Mouse (Mus musculus) layer of hippocampus, adult 2 months (tissue): ENCODE measurements around the gene Gmeb2. TPM values are rescaled to one million over a fixed set of nuclear protein-coding genes. Genes with fewer than 3 reads are reported as not detected.

Experiments used
- DNase-seq, 2 experiments: peaks; one replicate each; pipeline ENCODE4 v3.0.0; 2022; ENCODE audit warnings: low spot score in 2 of 2
- H3K27ac ChIP-seq: fragments of 200-600 bp; 2 replicates; pipeline ENCODE4 v1.8.1; 2022
- H3K4me3 ChIP-seq: fragments of 200-600 bp; 2 replicates; pipeline ENCODE4 v1.8.1; 2022; ENCODE audit warnings: mild to moderate bottlenecking
- CTCF ChIP-seq: fragments of 200-600 bp; conservative IDR thresholded peaks from 2 replicates; pipeline ENCODE4 v1.8.1; 2022; ENCODE audit warnings: antibody characterized with exemption, mild to moderate bottlenecking, moderate library complexity
- total RNA-seq, 2 experiments: library from RNA; stranded (reverse); gene quantifications; 2 replicates each; pipeline ENCODE4 v1.2.3; 2021

Gene Gmeb2
- total RNA-seq, 2 experiments from 2014 or later = 18.8 to 23.5 TPM

GRCm38 (mm10) chr2:181251841-181252240 is 36.0 kb downstream of the Gmeb2 start:
- Histone ChIP-seq H3K27ac (no peak overlapping the region), H3K4me3 (no peak overlapping the region)
- TF ChIP-seq CTCF = no peak
- DNase-seq = no peak

GRCm38 (mm10) chr2:181249217-181249616 is 38.6 kb downstream of the Gmeb2 start:
- DNase-seq = no peak
- Histone ChIP-seq H3K27ac (no peak overlapping the region), H3K4me3 (no peak overlapping the region)
- TF ChIP-seq CTCF = no peak

- Histone ChIP-seq H3K4me3 (no peak overlapping the region), H3K27ac (no peak overlapping the region)
- no peak for DNase-seq
- TF ChIP-seq CTCF = no peak
Measured at GRCm38 (mm10) chr2:181245031-181245430, 42.8 kb downstream of the Gmeb2 start.

GRCm38 (mm10) chr2:181243706-181244394 is 44.0 kb downstream of the Gmeb2 start:
- no peak for DNase-seq
- TF ChIP-seq CTCF = no peak
- H3K27ac ChIP-seq = no peak overlapping the region
- H3K4me3 ChIP-seq = no peak overlapping the region

- Histone ChIP-seq H3K27ac (no peak overlapping the region), H3K4me3 (peak overlapping the region; percentile 49; the same call in 1 of the 2 replicates)
- no peak for DNase-seq
- TF ChIP-seq CTCF = no peak
Measured at GRCm38 (mm10) chr2:181242314-181242665, 45.5 kb downstream of the Gmeb2 start.

- H3K27ac ChIP-seq = peak within 1 kb of the TSS; percentile 39; the same call in 1 of the 2 replicates
- TF ChIP-seq CTCF = no peak
- DNase-seq = no peak
- peak within 1 kb of the TSS; percentile 49 for H3K4me3 ChIP-seq
Measured at GRCm38 (mm10) chr2:181241602-181242313, 46.1 kb downstream of the Gmeb2 start, which contains the start of gene Helz2. Gene Helz2, minus strand, starts transcription at chr2:181242027.

GRCm38 (mm10) chr2:181240806-181241440 is 46.9 kb downstream of the Gmeb2 start:
- DNase-seq = no peak
- TF ChIP-seq CTCF = no peak
- Histone ChIP-seq H3K4me3 (no peak overlapping the region), H3K27ac (no peak overlapping the region)

GRCm38 (mm10) chr2:181239261-181239660 is 48.6 kb downstream of the Gmeb2 start:
- no peak for DNase-seq

GRCm38 (mm10) chr2:181238861-181239260 is 49.0 kb downstream of the Gmeb2 start:
- TF ChIP-seq CTCF = no peak
- Histone ChIP-seq H3K27ac (no peak overlapping the region), H3K4me3 (no peak overlapping the region)
- no peak for DNase-seq

More at GRCm38 (mm10) chr2:181239261-181239660, 48.6 kb downstream of the Gmeb2 start:
- TF ChIP-seq CTCF = no peak
- Histone ChIP-seq H3K4me3 (no peak overlapping the region), H3K27ac (no peak overlapping the region)

- no peak overlapping the region for H3K27ac ChIP-seq
- no peak for TF ChIP-seq CTCF
- H3K4me3 ChIP-seq = no peak overlapping the region
- DNase-seq = no peak
Measured at GRCm38 (mm10) chr2:181238091-181238610, 49.7 kb downstream of the Gmeb2 start.

- no peak for DNase-seq
- H3K27ac ChIP-seq = no peak overlapping the region
- no peak overlapping the region for H3K4me3 ChIP-seq
- no peak for TF ChIP-seq CTCF
Measured at GRCm38 (mm10) chr2:181237251-181238014, 50.4 kb downstream of the Gmeb2 start.

GRCm38 (mm10) chr2:181235681-181236566 is 51.9 kb downstream of the Gmeb2 start:
- DNase-seq = no peak
- peak; percentile 40 for TF ChIP-seq CTCF
- Histone ChIP-seq H3K27ac (no peak overlapping the region), H3K4me3 (no peak overlapping the region)
